Mouse (Mus musculus) CD4-positive helper T cell, adult 2 months (primary cell): ENCODE measurements around the gene Zfp629.
"Not testable (repeated sequence)": the region's sequence is repeated elsewhere in the genome, so short reads cannot be mapped to it uniquely, and the experiment has no call there.

Experiments used
- DNase-seq: peaks from one replicate; pipeline ENCODE4 v3.0.0-alpha.2; 2012; ENCODE audit warnings: low read depth, missing footprints, low spot score

The Zfp629 gene

GRCm38 (mm10) chr7:127614891-127615843 is at the start of gene Zfp629:
Gene Zfp629, minus strand, starts transcription at chr7:127615797.
- peak; percentile 21 for DNase-seq

- no peak for DNase-seq
These were observed 47.3 kb upstream of the Zfp629 start for GRCm38 (mm10) chr7:127662926-127663325.

GRCm38 (mm10) chr7:127661833-127662232 is 46.2 kb upstream of the Zfp629 start:
- DNase-seq = no peak

- no peak for DNase-seq
These were observed 45.3 kb upstream of the Zfp629 start for GRCm38 (mm10) chr7:127660882-127661281.

- peak; percentile 54 for DNase-seq
These were observed 41.3 kb upstream of the Zfp629 start for GRCm38 (mm10) chr7:127656946-127657345.

GRCm38 (mm10) chr7:127654318-127654717 is 38.7 kb upstream of the Zfp629 start:
- DNase-seq = no peak

DNA sequence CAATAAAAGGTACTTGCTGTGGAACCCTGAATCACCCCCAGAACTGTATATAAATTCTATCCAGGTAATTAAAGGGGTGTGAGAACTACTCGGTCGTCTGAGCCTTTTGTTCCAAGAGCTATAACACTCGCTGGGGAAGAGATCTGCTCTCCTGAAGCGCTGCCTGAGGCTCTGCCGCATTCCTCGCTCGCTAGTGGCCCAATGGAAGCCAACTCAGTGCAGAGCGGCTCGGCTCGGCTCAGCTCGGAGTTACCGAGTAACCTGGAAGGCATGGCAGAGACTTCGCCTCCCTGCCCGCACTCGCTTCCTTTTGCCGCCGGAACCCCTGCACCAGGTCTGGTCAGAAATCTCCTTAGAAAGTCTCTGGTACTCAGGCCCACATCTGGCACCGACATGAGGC is 36.5 kb upstream of the Zfp629 start:
- DNase-seq = no peak

GRCm38 (mm10) chr7:127651624-127652023 is 36.0 kb upstream of the Zfp629 start:
- no peak for DNase-seq

- DNase-seq = no peak
These were observed 33.6 kb upstream of the Zfp629 start for GRCm38 (mm10) chr7:127649206-127649605.

- no peak for DNase-seq
These were observed 33.1 kb upstream of the Zfp629 start for GRCm38 (mm10) chr7:127648516-127649201.

GRCm38 (mm10) chr7:127647576-127647975 is 32.0 kb upstream of the Zfp629 start:
- not testable (repeated sequence) for DNase-seq

- DNase-seq = peak; percentile 60
These were observed 30.8 kb upstream of the Zfp629 start for GRCm38 (mm10) chr7:127646363-127646762.

DNA sequence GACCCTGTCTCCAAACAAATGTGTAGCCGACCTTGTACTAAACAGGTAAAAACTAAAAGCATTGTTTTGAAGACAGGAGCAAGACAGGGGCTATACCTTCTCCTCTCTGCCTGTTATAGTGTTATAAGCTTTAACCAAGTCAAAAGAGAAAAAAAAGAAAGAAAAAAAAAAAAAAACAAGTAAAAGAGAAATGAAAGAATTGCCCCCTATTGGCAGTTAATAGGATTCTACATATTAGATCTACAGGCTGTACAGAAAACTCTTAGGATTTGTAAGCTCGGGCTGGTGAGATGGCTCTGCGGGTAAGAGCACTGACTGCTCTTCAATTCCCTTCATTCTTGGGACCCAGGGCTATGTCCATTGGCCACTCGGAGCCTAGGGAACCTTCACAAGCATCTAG is 26.7 kb upstream of the Zfp629 start:
- DNase-seq = no peak

DNA sequence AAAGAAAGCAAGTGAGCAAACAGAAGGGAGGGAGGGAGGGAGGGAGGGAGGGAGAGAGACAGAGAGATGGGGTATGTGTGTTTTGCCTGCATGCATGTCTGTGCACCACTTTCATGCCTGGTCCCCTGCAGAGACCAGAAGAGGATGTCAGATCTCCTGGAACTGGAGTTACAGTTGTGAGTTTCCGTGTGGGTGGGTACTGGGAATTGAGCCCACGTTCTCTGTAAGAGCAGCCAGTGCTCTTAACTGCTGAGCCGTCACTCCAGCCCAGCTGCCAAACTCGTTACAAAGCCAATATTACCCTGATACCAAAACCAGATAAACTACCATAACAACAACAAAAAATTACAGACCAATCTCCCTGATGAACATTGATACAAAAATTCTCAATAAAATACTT is 25.7 kb upstream of the Zfp629 start:
- DNase-seq = no peak

- no peak for DNase-seq
These were observed 21.4 kb upstream of the Zfp629 start for GRCm38 (mm10) chr7:127636963-127637362.

GRCm38 (mm10) chr7:127631416-127631815 is 15.8 kb upstream of the Zfp629 start:
- no peak for DNase-seq

DNA sequence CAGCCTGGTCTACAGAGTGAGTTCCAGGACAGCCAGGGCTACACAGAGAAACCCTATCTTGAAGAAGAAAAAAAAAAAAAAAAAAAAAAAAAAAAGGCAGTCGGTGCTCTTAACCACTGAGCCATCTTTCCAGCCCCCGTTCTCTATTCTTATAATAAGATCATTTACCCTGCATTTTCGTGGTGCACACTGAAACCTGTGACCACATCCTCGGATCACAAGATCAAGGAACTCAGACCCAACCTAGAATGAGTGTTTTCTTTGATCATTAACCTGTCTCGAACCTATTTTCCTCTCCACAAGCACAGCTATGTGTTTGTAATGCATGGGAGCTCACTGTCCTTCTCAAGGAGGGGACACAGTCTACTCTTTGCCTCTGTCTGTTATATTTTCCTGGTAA is 13.0 kb upstream of the Zfp629 start:
- peak; percentile 85 for DNase-seq

DNA sequence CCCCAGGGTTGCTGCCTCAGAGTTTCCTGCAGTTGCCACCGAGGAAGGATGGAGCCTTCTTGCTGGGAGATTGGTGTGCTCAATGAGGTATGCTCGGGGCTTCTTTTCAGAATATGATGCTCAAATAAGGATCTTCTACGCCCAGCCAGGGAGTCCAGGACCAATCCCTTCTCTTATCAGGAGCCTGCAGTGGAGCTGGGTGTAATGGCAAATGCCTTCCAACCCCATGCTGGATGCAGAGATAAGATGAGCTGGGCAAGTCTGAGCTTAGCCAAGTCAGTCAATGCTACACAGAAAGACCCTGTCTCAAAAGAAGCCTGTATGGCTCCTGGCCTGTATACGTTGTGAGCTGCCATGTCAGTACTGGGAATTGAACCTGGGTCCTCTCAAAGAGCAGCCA is 10.9 kb upstream of the Zfp629 start:
- no peak for DNase-seq

DNA sequence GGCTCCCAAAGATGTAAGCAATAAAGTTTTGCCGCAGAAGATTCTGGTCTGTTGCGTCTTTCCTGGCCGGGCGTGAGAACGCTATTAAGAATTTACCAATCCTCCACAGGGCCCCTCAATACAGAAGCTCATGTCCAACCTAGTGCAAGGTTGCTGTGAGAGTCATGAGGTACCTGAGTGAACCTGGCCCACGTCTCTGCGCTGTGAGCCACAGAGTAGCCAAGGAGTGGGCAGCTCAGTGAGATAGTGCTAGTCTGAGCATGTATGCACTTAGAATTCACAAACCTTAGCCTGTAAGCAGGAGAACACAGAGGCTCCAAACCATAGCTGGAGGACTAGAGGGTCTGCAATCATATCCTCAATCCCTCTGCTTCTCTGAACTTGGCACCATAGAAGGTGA is 10.4 kb upstream of the Zfp629 start:
- no peak for DNase-seq

- not testable (repeated sequence) for DNase-seq
These were observed 2.8 kb upstream of the Zfp629 start for GRCm38 (mm10) chr7:127618402-127618801.

DNA sequence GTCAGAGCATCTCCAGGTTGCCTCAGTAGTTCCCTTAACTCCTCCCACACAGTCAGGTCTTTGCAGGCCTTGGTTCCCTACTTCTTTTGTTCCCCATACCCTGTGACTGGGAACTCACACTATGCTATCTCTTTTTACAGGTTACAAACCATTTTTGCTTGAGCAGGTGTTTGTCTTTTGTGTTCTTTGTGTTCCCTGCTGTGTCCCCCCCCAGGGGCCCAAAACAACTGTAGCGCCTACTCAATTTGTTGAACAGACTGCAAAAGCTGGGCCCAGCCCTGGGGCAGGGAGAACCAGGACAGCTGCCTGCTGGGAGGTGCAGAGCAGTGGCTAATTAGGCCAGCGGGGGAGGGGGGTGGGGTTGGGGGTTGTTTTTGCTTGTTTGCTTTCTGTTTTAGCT is 2.4 kb upstream of the Zfp629 start:
- no peak for DNase-seq

DNA sequence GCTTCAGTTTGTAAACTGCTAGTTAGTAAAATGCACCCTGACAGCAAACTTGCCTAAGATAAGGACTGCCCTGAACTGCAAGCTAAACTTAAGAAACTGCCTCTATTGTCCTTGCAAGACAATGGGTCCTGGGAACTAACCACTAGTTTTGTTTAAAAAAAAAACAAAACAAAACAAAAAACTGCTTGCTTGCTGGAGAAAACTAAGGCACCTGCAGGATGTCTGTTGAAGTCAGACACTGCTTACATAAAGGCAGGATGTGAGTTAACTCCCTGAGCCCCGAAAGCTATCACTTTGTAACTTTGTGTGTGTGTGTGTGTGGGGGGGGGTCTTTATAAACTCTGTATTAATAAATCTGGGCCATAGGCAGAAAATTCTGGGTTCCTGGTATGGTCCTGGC is 1.3 kb upstream of the Zfp629 start:
- peak; percentile 27 for DNase-seq

- no peak for DNase-seq
These were observed 739 bp upstream of the Zfp629 start for GRCm38 (mm10) chr7:127616336-127616735.
